Mouse (Mus musculus) large intestine, adult 2 months (tissue): ENCODE results near the gene Snrnp35. TPM values are rescaled to one million over a fixed set of nuclear protein-coding genes. Genes with fewer than 3 reads are reported as not detected.
"Not testable (repeated sequence)": the region's sequence is repeated elsewhere in the genome, so short reads cannot be mapped to it uniquely, and the experiment has no call there.

Source experiments
- DNase-seq: peaks from one replicate; pipeline ENCODE4 v3.0.0-alpha.2; 2012; ENCODE audit warnings: low read depth, low spot score
- WGBS: fragments of 180-500 bp; shearing (Covaris S2); methylation state at CpG from one replicate; pipeline ENCODE4 v1.1.7; 2018; 5-methylcytosine and 5-hydroxymethylcytosine counted together
- polyA plus RNA-seq: library from polyadenylated mRNA; depleted of rRNA; stranded (reverse); fragments of >200 nt; gene quantifications from 2 replicates; pipeline ENCODE4 v1.2.3, GENCODE M21; 2012

The Snrnp35 gene
- polyA plus RNA-seq, 1 experiment: 3.8 TPM

DNA sequence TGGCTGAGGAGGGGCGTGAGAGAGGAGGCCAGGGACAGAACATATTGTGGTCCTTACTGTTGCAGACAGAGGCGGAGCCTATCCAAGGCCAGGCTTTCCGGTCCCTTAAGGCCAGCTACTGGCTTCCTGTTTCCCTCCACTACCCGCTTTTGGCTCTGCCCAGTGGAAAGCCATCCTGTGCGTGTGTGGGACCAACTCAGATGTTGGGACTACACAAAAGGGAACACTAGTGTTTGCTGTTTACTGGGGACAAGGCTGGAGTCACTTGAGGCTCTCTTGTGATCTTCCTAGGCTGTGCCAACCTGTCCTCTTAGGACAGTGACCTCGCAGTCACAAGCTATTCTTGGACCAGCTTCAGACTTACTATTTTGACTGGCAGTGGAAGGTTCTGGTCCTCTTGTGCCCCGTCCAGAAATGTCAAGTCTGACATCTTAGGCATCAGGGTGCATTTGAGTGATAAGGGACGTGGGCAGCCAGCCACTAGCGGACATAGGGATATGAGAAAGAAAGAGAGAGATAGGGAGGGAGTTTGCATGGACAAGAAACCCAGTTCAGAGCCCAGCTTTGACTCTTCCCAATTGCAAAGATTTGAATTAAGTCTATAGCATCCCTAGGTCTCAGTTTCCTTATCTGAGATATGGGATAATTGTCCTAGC is 15.4 kb downstream of the Snrnp35 start:
- no peak for DNase-seq
- WGBS: 72% methylated on average over 9 of the region's 9 CpGs

DNA sequence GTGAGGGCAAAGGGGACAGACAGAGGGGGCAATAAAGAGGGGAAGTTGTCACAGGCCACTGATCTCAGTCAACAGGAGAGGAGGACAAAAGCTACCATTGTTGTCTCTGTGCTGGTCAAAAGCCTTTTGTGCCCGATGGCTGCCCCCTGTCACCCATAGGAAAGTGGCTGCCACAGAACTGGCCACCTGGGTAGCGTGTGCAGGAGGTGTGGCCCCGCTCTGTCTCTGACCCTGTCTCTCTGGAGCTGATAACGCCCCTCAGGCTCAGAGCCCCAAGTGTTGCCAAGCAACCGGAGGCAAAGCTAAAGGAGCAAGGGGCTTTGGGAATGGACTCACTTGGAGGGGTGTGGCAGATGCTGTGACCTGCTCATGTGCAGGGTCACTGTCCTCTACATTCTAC is 16.1 kb downstream of the Snrnp35 start:
- DNase-seq: no peak
- WGBS: 58% methylated on average over 5 of the region's 5 CpGs

DNA sequence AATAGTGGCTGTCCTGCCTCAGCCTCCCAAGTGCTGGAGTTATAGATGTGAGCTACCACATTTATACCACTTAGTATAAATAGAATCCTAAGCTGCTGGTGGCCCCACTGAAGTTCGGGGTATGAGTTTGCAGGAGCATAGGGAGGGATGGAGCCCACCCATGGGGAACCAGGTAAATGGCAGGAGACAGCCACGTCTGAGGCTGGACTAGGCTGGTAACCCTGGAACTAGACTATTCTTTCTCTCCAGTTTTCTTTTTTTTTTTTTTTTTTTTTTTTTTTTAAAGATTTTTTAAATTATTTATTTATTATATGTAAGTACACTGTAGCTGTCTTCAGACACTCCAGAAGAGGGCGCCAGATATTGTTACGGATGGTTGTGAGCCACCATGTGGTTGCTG is 17.1 kb downstream of the Snrnp35 start:
- WGBS: 81% methylated on average over 4 of the region's 4 CpGs

DNA sequence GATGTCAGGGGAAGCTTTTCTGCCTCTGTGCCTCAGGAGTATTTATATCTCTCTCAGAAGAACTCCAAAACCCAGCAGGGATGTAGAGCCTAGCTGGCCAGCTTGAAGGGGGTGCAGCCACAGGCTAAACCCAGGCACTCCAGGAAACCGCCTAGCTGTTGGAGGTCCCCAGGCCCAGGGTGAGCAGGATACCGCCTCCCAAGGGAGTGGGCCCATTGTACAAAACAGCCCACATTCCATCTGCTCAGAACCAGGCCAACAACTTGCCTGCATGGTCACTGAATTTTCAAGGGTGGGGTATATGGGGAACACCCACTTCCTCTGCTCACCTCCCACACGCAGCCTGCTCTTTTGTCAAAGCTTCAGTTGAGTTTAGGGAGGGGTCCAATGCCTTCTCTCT is 17.6 kb downstream of the Snrnp35 start:
- WGBS: 84% methylated on average over 3 of the region's 3 CpGs
- DNase-seq: no peak

More for the DNA sequence above, 17.1 kb downstream of the Snrnp35 start:
- DNase-seq: not testable (repeated sequence)

DNA sequence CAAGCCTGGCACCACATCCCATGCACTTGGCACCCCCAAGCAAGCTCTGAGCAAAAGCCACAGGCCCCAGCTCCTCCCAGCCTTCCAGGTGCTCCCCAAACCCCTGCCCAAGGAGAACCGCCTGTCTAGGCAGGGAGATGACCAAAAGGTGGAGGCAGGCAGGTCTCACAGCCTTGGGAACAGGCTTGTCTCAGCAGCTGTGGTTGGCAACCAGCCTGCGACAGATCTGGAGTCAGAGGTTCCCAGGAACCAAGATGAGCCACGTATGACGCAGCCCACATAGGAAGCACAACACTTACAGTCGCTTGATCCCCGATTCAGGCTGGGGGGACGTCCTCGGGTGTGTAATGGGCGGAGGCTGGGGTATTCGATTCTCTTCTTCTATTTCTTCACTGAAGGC is 18.6 kb downstream of the Snrnp35 start:
- 82% methylated on average over 10 of the region's 10 CpGs for WGBS
- no peak for DNase-seq

DNA sequence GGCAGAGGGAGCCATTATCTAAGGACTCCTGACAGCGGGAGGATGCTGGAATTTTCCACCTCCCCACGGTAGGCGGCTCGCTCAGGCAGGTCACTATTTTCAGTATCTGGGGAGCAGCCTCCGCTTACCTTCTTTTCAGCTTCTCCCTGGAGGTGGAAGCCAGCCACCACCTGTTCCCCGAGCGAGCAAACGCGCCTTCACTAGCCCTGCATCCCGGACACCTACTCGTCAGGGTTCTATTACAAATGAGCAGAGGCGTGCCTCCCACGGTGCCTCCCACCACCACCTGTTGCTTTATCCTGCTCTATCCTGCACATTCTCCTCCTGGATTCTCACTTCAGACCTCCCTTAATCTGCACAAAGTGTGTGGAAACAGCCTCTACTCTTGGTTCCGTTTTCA is 20.8 kb downstream of the Snrnp35 start:
- 74% methylated on average over 14 of the region's 14 CpGs for WGBS

DNA sequence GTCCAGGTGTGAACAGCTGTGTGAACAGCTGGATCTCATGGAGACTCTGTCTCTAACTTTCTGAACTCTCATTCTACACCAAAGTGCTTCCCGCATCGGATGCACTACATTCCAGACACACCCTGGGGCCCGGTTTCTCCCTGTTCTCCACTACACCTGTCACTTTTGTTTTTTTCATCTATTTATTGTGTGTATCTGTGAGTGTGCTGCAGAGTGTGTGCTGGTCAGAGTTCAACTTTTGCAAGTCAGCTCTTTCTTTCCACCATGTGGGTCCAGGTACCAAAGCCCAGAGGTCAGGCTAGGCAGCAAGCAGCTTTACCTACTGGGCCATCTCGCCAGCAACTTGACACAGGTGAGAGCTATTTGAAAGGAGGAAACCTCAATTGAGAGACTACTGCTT is 22.3 kb downstream of the Snrnp35 start:
- WGBS: 38% methylated on average over 4 of the region's 4 CpGs
- no peak for DNase-seq

More for the DNA sequence above, 20.8 kb downstream of the Snrnp35 start:
- DNase-seq: no peak

DNA sequence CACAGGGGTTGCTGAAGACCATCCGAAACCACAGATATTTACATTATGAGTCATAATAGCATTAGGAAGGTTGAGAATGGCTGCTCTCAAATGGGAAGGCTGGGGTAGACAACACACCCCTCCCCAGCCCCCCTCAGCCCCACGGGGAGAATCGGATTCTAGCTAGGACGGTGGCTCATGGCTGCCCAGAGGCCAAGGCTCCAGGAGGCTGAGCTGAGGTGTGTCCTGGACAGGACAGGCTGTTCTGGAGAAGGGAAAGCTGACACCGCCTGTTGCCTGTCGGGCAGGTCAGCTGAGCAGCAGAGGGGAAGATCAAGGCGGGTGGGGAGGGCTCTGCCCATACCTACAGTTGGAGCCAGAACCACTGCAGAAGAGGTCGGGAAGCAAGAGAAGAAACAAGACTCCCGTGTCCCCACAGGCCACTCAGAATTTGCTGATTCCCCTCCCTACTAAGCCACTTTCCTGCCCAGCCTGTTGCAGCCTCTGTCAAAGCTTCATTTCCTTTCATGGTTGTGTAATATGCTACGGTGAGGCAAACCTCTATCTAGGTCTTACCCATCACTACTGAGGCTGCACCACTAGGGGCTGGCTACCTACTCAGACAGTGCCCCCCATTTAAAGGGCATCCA is 23.9 kb downstream of the Snrnp35 start:
- WGBS: 28% methylated on average over 10 of the region's 10 CpGs
- DNase-seq: no peak

DNA sequence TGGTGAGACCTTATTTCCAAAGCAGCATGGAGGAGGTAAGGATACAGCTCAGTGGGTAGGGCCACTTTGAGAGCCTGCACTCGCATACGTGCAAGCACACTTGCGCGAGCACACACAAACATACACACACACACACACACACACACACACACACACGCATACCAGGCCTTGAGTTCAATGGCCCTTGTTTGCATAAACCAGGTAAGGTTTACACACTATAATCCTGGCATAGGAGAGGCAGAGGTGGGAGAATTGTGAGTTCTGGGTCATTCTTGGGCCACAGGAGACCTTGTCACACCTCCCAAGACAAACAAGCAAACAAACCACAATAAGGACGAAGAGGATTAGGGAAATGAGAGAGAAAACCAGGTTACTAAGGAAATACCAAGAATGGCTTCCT is 26.3 kb downstream of the Snrnp35 start:
- no peak for DNase-seq
- 55% methylated on average over 6 of the region's 6 CpGs for WGBS

DNA sequence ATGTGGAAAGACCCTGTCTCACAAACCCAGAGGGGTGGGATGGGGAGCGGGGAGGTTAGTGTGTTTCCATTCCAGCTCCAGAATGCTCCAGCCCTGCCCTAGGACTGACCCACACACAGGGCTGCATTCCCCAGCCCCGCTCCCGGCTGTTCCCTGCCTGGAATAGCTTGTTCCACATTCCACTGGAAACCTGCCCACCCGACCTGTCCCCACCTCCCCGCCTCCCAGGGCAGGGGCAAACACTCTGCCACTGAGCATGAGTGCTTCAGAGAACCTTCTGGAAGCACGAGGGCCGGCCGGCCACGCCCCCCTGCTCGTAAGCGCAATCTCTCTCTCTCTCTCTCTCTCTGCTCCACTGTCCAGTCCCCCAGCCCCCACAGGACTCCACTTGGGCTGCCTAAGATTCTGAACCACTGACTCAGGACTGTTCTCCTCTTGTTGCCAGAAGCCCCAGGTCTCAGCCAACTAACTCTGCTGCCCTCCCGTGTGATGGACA is 26.9 kb downstream of the Snrnp35 start:
- WGBS: 35% methylated on average over 12 of the region's 12 CpGs
- no peak for DNase-seq

DNA sequence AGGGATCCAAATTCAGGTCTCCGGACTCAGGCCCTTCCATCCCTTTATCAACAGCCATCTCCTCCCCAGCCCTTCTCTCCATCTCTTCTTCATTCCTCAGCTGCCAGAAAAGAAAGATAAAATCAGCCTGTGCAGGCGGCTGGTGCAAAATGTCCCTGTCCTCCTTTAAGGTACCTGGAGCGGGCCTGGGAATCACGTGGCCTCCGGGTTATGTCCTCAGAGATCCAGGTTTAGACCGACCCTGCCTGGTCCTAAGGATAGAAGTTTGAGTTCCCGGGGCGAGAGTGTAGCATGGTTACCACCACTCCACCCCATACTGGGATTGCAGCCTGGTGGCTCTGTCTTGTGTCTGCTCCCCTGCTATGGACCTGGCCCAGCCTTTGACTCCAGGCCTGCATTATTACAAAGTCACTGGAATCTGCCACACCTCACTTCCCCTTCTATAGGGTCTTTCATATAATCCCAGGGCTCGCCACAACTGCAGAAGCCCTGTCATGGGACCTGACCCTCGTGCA is 27.7 kb downstream of the Snrnp35 start:
- DNase-seq: no peak
- 91% methylated on average over 10 of the region's 10 CpGs for WGBS

DNA sequence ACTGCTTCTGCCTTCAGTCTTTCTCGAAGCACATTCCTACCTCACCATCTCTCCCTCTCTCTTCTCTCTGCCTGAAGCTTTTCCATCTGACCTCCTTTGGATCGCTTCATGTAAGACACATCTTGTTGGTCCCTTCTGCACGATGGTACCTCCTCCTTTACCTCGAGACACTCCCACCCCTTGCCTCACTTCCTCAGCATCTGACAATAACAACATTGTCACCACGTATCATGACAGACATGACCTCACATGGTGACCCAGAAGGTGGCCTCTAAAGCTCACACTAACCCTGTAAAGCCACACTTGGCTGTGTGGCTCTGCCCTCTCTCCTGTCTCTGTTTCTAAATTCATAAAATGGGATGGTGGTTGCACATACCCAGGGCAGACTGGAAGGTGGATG is 32.9 kb downstream of the Snrnp35 start:
- 70% methylated on average over 5 of the region's 5 CpGs for WGBS
- DNase-seq: no peak

DNA sequence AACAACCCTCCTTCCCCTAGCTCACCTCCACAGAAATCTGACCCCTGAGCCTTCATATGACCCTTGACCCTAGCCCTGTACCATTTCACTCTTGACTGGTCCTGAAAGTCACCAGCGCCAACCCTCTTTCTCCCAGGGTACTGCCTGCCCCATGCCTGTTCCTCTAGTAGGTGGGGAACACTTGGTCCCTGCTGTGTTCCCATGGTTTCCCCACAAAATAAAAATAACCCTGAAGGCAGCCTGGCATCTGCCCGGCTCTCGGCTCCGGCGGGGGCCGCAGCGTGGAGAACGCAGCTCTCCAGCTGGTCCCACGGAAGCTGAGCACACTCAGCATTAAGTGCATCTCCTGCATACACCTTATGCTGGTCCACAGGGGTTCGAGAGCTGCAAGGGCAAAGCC is 35.7 kb downstream of the Snrnp35 start:
- no peak for DNase-seq
- 89% methylated on average over 10 of the region's 10 CpGs for WGBS

DNA sequence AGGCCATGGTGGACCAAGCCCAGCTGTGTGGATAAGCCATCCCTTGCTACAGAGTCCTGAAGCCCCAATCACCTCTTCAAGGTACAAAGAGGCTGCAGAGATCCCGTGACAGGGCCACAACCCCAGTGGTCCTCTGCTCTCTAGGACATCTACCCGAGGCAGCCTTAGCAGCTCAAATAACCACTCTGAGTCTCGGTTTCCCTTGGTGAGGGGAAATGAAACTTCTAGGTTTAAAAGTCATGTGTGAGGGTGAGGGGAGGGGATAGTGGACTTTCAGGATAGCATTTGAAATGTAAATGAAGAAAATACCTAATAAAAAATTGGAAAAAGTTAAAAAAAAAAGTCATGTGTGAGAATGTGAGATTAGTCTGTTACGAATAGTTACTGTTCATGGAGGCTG is 38.7 kb downstream of the Snrnp35 start:
- WGBS: 89% methylated on average over 4 of the region's 4 CpGs
- no peak for DNase-seq

DNA sequence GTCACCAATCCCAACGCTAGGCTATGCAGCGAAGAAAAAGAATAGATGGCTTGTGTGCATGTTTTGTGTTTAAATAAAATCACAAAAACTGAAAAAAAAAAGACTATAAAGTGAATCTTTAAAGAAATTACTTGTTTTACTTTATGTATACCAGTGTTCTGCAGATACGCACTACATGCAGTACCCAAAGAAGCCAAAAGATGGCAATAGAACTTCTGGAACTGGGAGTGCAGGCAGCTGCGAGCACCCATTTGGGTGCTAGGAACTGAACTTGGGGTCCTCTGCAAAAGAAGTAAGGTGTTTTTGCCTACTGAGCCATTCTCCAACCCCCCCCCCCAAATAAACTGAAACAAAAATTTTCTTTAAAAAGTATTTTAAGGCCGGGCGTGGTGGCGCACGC is 40.1 kb downstream of the Snrnp35 start:
- 95% methylated on average over 8 of the region's 8 CpGs for WGBS
- no peak for DNase-seq

DNA sequence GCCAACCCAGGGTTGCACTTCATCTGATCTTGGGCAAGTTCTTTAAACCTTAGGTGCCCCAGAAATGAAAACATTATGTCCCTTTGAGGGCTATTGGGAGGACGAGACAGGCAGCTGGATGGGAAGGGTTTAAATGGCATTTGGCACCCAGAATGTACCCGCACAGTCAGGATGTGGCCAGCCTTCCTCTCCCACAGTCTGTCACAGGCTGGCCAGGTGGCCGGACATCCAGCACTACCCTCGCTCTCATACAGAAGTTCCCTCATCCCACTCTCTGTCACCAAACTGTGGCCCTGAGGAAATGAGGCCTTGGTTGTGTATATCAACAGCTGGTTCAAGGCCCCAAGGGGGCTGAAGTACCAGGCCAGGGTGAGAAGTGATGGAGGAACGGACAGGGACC is 42.0 kb downstream of the Snrnp35 start:
- 80% methylated on average over 5 of the region's 5 CpGs for WGBS
- DNase-seq: no peak

DNA sequence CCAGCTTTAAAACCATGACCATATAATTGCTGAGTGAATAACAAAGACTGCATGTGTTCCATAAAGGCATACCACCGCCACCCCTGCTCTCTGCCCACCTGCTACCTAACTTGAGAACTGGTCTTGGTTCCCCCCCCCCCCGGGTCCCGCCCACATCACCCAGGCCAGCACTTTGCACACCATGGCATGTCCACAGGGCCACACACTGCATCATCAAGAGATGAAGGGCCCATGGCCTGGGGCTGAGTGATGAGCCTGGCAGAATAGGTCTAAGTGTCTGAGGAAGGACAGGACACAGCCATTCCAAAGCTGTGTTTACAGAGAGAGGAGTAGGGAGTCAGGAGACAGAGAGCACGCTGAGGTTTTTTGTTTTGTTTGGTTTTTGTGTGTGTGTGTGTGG is 45.4 kb downstream of the Snrnp35 start:
- 67% methylated on average over 4 of the region's 4 CpGs for WGBS

DNA sequence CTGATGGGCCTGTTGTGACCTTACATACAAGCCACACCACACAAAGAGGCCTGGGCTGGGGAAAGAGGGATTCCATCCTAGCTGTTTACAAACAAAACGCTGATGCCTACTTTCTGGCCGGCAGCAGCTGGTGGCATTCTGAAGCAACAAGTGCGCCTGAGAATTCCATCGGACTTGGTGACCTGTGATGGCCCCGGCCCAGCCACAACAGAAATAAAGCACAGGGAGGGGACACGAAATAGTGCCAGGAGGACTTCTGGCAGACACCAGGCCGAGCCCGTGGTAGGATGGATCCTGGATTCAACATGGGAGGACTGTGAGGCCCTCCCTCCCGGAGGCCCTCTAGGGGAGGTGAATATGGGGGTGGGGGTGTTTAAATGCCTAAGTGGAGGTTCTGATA is 45.9 kb downstream of the Snrnp35 start:
- no peak for DNase-seq
- WGBS: 56% methylated on average over 9 of the region's 9 CpGs

More for the DNA sequence above, 45.4 kb downstream of the Snrnp35 start:
- no peak for DNase-seq

DNA sequence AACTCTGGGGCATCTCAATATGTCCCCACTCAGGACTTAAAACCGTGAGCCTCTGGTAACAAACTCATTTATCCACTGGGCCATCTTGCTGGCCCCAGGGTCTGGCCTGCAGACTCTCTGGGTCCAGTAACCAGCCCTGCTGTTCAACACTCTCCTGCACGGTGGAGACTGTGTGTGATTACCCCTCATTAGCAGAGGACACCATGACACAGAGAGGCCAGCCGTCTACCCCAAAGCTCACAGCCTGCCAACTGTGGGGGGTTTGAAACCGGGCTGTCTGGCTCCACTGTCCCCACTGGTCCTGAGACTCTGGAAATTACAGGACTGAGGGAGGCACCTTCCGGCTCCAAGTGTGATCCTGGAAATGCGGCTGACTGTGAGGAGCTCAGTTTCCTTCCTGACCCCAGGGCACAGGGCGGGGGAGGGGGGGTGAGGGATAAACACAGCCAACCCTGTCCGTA is 46.3 kb downstream of the Snrnp35 start:
- no peak for DNase-seq
- 56% methylated on average over 8 of the region's 8 CpGs for WGBS

DNA sequence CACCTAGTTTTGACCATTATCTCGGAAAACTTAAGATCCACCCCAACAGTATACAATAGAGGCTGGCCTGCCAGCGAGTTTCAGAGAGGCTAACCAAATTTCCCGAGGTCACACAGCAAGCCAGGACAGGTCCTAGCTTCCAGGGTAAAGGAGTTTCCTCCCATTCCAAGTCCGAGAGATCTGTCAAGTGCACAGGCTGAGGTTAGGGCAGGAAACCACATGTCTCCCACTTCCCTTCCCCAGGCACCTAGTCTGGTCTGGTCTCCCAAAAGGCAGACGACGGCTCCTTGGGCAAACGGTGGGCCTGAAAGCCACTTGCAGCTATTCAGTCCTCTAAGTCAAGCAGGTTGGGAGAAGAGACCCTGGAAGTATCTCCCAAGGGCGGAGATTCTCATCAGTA is 46.8 kb downstream of the Snrnp35 start:
- 62% methylated on average over 8 of the region's 8 CpGs for WGBS
- no peak for DNase-seq
